Mouse (Mus musculus): Measurements from ENCODE around the gene Fermt1.
A peak's percentile ranks its signal among the peaks of the same experiment; 100 is the strongest.

Fermt1 gene

DNA sequence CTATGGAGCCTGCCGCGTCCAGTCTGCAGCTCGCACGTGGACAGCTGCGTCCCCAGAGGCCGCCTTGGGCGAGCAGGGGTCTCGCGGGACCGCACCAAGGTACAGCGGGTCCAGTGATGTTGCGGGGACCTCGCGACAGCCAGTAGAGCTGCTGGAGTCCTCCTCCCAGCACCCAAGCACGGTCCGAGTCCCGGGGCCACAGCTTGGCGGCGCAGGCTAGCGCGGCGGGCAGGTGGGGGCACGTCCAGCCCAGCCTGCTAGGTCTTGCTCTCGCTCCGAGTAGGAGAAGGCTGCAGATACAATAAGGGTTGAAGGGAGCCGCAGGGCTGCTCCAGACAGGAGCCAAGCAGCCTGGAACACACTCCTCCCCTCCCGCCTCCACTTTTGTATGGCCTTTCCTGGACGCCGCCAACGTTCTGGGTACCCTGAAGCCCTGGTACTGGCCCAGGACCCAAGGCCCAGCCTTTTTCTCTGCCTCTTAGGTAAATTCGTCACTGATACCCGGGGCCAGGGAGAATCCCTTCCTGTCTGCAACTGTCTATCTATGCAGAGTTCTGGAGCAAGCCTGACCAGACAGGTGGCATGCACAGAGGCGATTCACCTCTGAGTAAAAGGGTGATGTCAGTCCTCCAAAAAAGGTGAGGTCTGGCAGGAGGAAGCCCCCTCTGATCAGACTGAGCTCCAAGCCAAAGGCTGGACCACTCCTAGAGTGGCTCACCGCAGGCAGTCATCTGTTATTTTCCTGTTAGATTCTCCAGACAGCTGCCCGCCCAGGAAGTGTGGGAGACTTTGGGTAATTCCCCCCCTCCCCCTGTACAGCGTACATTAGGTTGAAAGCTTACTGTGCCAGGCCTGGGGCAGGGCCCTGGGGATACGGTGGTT lies at the start of gene Fermt1:
Gene Fermt1 (minus strand): TSS at position 581 of the 882 bp plus-strand sequence.
- no peak for DNase-seq (ENCODE audit: low spot score)

- DNase-seq (ENCODE audit: low spot score) = no peak
These were observed 47.2 kb upstream of the Fermt1 start for GRCm38 (mm10) chr2:132992659-132993531.

- DNase-seq (ENCODE audit: low spot score) = no peak
These were observed 44.3 kb upstream of the Fermt1 start for GRCm38 (mm10) chr2:132989778-132990564.

DNA sequence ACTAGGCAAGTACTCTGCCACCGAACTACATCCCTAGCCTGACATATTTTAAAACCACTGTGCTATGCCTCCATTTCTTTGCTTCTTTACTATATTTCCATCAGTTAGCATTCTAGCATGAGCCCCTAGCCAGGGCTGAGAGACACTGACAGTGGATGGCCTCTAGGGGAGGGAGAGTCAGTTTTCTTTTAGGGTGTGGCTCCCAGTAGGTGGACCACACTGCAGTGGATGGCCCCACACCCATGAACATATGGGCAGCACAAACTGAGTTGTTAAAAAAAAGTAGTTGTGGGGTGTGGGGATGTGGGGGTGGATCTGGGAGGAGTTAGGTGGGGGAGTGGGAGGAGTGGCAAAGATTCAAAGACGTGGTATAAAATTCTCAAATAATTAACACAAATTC lies 27.6 kb upstream of the Fermt1 start:
- no peak for DNase-seq (ENCODE audit: low spot score)

GRCm38 (mm10) chr2:132970772-132971173 lies 25.1 kb upstream of the Fermt1 start:
- peak; percentile 20 for DNase-seq (ENCODE audit: low spot score)

DNA sequence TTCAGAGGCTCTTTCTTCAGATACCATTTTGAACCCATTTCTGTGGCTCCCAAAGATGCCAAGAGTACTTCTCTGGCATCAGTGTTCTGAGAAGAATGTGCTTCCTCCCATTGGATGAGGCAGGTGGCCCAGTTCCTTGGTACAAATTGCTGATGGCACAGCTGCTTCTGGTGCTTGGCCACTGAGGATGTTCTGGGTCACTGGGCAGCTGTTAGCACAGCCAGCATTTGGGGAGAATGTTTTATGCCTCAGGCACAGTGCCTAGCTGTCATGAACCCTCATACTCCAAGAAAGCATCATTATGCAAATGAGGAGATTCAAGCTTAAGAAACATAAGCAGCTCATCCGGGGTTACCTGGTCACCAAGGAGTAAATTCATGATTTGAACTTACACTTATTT lies 12.1 kb upstream of the Fermt1 start:
- DNase-seq (ENCODE audit: low spot score) = no peak

GRCm38 (mm10) chr2:132952197-132952596 lies 6.5 kb upstream of the Fermt1 start:
- no peak for DNase-seq (ENCODE audit: low spot score)

DNA sequence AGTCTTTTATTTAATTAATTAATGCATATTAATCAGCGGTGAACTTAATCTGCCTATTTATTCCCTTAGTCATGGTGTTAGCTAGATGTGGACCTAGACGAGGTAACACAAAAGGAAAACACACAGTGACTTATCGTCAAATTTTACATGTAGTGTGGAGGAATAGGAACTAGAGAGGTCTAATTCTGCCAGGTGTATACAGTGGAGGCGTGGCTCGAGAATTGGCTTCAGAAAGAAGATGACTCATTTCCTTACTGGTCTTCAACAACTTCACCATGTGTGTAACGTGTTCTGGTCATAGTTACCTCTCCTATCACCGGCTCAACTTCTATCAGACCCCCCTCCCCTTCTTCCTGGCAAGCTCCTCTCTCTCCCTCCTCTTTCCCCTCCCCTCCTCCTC lies 2.5 kb upstream of the Fermt1 start:
- no peak for DNase-seq (ENCODE audit: low spot score)

GRCm38 (mm10) chr2:132946976-132947375 lies 1.3 kb upstream of the Fermt1 start:
- DNase-seq (ENCODE audit: low spot score) = no peak

GRCm38 (mm10) chr2:132944711-132945325 lies 888 bp downstream of the Fermt1 start:
- DNase-seq (ENCODE audit: low spot score) = no peak

DNA sequence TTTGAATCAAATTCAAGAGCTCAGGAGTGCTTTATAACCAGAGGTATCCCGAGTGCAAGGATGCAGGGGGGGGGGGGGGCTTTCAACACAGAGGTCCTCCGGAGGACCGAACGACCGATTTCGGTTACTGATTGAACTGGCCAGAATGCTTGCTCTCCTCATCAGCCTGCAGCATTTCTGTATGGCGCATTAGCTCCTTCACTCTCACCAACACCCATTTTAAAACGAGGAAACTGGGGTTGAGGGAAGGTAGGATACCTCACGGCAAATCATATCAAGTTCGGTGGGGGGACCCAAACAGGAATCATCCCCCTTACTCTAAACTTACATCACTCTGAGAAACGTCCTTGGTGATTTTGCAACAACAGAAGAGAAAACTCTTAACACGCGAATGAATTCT lies 1.7 kb downstream of the Fermt1 start:
- no peak for DNase-seq (ENCODE audit: low spot score)

GRCm38 (mm10) chr2:132943596-132943995 lies 2.1 kb downstream of the Fermt1 start:
- no peak for DNase-seq (ENCODE audit: low spot score)

DNA sequence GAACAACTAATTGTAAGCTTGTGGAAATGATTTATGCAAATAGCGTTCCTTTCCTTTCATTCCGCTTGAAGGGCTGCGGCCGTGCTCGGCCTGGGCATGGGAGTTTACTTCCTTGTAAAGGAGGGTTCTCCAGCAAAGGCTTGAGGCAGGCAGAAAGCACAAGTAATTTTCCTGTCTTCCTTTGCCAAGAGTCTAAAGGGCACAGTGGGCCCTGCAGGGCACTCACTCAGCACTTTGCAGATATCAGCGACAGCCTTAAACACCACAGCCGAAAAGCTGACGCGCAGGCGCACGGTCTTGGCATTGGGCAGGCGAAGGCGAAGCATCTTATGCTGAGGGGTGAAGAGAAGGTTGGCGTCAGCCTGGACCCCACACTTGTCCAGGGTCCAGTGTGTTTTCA lies 6.7 kb downstream of the Fermt1 start:
- DNase-seq (ENCODE audit: low spot score) = no peak

- DNase-seq (ENCODE audit: low spot score) = no peak
These were observed 9.5 kb downstream of the Fermt1 start for GRCm38 (mm10) chr2:132936176-132936575.

DNA sequence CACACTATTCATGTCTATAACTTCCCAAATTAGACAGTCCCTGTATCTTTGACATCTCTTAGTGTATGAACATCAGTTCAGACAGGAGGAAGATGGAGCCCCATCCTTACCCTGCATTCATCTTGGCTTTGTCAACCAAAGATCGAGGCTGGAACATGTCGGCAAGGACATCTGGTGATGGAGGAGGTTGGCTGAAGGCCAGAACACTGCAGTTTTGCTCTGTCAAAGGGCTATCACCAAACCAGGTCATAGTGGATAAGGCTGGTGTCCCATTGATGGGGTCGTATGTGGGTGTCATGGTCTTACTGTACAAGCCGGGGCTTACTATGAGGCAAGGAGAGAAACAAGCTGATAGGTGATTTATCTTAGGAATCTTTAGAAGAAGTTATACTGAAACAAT lies 11.0 kb downstream of the Fermt1 start:
- no peak for DNase-seq (ENCODE audit: low spot score)

DNA sequence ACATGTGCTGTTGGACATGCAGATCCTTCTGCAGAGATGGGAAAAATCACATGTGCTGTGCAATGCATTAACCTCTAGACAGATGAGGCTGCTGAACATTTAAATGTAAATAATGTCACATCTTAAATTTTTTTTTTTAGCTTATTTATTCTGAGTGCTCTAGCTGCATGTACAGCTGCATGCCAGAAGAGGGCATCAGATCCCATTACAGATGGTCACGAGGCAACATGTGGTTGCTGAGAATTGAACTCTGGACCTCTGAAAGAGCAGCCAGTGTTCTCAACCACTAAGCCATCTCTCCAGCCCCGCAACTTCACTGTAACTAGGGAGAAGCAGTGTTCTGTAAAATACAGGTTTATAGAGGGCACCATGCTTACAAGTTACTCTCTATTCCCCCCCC lies 11.6 kb downstream of the Fermt1 start:
- no peak for DNase-seq (ENCODE audit: low spot score)

DNA sequence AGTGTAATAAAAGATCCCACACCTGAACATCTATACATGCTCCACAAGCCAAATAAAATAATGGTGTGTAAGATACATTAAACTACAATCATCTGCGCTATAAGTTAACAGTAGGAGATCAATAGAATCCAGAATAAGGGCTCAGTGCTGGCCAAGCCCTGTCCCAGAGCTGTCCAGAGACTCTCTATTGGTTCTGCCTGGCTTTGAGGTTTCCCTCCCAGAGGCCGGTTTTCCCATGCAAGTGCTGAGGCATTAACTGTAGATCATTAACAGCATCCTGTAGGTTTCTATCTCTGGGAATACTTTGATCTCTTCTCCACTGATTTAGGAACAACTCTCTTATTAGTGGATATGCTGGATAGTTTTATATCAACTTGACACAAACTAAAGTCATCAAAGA lies 16.7 kb downstream of the Fermt1 start:
- DNase-seq (ENCODE audit: low spot score) = no peak

GRCm38 (mm10) chr2:132927871-132928270 lies 17.8 kb downstream of the Fermt1 start:
- no peak for DNase-seq (ENCODE audit: low spot score)

- DNase-seq (ENCODE audit: low spot score) = no peak
These were observed 18.4 kb downstream of the Fermt1 start for GRCm38 (mm10) chr2:132927298-132927697.

GRCm38 (mm10) chr2:132923290-132924085 lies 22.2 kb downstream of the Fermt1 start:
- DNase-seq (ENCODE audit: low spot score) = no peak

Data from layer of hippocampus, adult 9-10 months (tissue).